Mouse (Mus musculus): ENCODE measurements at regions not wholly inside any gene's neighbourhood (a gene's known extent, or its start where the extent isn't known, plus 50 kb on each side); places are given as distances from the start of the nearest gene placed in this dataset.

GRCm38 (mm10) chr7:115129001-115129400 lies 385.5 kb downstream of the Insc start:
- no peak for TF ChIP-seq CTCF (IDR thresholded peaks at IDR 0.05; ENCODE audit: low read depth)
- no peak for TF ChIP-seq EP300 (IDR thresholded peaks at IDR 0.05; ENCODE audit: low read depth)
